Mouse (Mus musculus) layer of hippocampus, postnatal 14 days (tissue): Measurements from ENCODE around the gene Chchd5. TPM values are rescaled to one million over a fixed set of nuclear protein-coding genes. Genes with fewer than 3 reads are reported as not detected.

ENCODE experiments used
- DNase-seq, 2 experiments: peaks; one replicate each; pipeline ENCODE4 v3.0.0; 2021 to 2022; ENCODE audit warnings: low spot score in 2 of 2, mixed read lengths in 1 of 2
- total RNA-seq, 2 experiments: library from RNA; stranded (reverse); gene quantifications; 2 replicates each; pipeline ENCODE4 v1.2.3; 2021

Gene Chchd5
- total RNA-seq, 2 experiments from 2014 or later = 11.8 to 13.5 TPM

GRCm38 (mm10) chr2:129151111-129151510 is 21.6 kb downstream of the Chchd5 start:
- no peak for DNase-seq

- DNase-seq = no peak
Measured at GRCm38 (mm10) chr2:129152751-129153150, 23.3 kb downstream of the Chchd5 start.

GRCm38 (mm10) chr2:129164815-129165214 is 35.3 kb downstream of the Chchd5 start:
- DNase-seq = no peak

GRCm38 (mm10) chr2:129166466-129167463 is 37.3 kb downstream of the Chchd5 start:
- no peak for DNase-seq

GRCm38 (mm10) chr2:129173386-129173785 is 43.9 kb downstream of the Chchd5 start:
- no peak for DNase-seq

GRCm38 (mm10) chr2:129174474-129174873 is 45.0 kb downstream of the Chchd5 start:
- DNase-seq = peak; percentile 29 to 58

GRCm38 (mm10) chr2:129175636-129176035 is 46.1 kb downstream of the Chchd5 start:
- DNase-seq = no peak

GRCm38 (mm10) chr2:129176676-129177420 is 47.3 kb downstream of the Chchd5 start:
- no peak for DNase-seq

GRCm38 (mm10) chr2:129177661-129178060 is 48.2 kb downstream of the Chchd5 start:
- no peak for DNase-seq

GRCm38 (mm10) chr2:129178182-129178908 is 48.8 kb downstream of the Chchd5 start:
- DNase-seq = no peak

- DNase-seq = no peak
Measured at GRCm38 (mm10) chr2:129179946-129180853, 50.7 kb downstream of the Chchd5 start.

GRCm38 (mm10) chr2:129181509-129181908 is 52.0 kb downstream of the Chchd5 start:
- no peak for DNase-seq

- no peak for DNase-seq
Measured at GRCm38 (mm10) chr2:129182412-129182811, 52.9 kb downstream of the Chchd5 start.

- DNase-seq = peak in 1 of 2 experiments; percentile 14
Measured at GRCm38 (mm10) chr2:129183561-129184031, 54.1 kb downstream of the Chchd5 start.

Other genes with a start within 250 kb of the Chchd5 start
- 1 to 10 TPM; 4.3 to 5.5 TPM for gene Zc3h8, start 185.6 kb upstream of the Chchd5 start, total RNA-seq
- gene Zc3h6, start 162.3 kb upstream of the Chchd5 start, total RNA-seq = 10 to 100 TPM; 12.1 to 14.5 TPM
- gene Gm10762, start 162.0 kb upstream of the Chchd5 start, total RNA-seq = 10 to 100 TPM in 1 of 2 experiments, 1 to 10 TPM in 1; 7.5 to 11.0 TPM
- gene Vinac1, start 81.5 kb upstream of the Chchd5 start, total RNA-seq = under 1 TPM; 0.09 to 0.17 TPM
- gene Ttl, start 63.8 kb upstream of the Chchd5 start, total RNA-seq = 10 to 100 TPM; 45.0 to 49.2 TPM
- 10 to 100 TPM; 16.1 to 17.8 TPM for gene Polr1b, start 28.7 kb upstream of the Chchd5 start, total RNA-seq
- gene Slc20a1, start 69.1 kb downstream of the Chchd5 start, total RNA-seq = 100 to 1,000 TPM; 110 to 130 TPM
- gene Ckap2l, start 167.5 kb downstream of the Chchd5 start, total RNA-seq = 1 to 10 TPM; 1.3 to 2.1 TPM
- gene Il1a, start 180.3 kb downstream of the Chchd5 start, total RNA-seq = under 1 TPM; 0.48 to 0.76 TPM
- gene Il1b, start 241.4 kb downstream of the Chchd5 start, total RNA-seq = not detected